16 mouse cellular contexts compared by ENCODE assay signal in the genomic region with DNA sequence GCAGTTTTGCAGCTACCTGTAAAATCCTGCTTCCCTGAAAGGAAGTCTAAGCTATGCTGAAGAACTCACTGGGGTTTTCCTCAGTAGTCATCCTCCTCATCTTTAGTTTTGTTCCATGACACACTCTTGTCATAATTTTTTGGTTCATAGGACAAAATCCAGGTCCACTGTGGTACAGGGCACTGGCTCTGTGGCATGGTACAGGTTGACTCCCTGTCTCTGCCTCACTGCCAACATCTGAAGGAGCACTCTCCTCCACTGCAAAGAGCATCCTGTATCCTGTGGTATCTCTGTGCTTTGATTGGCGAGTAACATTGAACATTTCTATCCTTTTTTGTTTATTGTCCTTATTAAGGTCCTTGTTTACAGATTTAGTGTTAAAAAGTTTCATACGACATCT. TPM values are rescaled to one million over a fixed set of nuclear protein-coding genes. Genes with fewer than 3 reads are reported as not detected.
DNase-seq lines count a peak whose midpoint lies in the region; ATAC-seq and TF ChIP-seq lines count a peak whose summit lies in the region.
"Had no signal": no experiment of that assay in that cellular context is flagged by ENCODE, and none has a peak within 500 bp of the region (broad histone marks: within the 10 kb centered on the region; RNA-seq: fewer than 3 reads in every experiment).

No protein-coding gene starts in this region.

- no peak for ATAC-seq in heart, embryonic 11.5 days (replicated peaks; ENCODE audit: insufficient number of reproducible peaks, low FRiP score, low TSS enrichment)
- ATAC-seq in liver, postnatal 0 days, result no peak
- ATAC-seq in liver, embryonic 12.5 days, result no peak
- no peak for ATAC-seq in stomach, embryonic 15.5 days (ENCODE audit: insufficient read depth, low FRiP score, low read depth)
- ATAC-seq: forebrain, postnatal 0 days had no signal

- TF ChIP-seq EP300 in liver, postnatal 0 days (IDR thresholded peaks at IDR 0.05; ENCODE audit: low read depth), result no peak

- DNase-seq in heart, postnatal 36 days, result no peak
- DNase-seq in liver, postnatal 0 days, result no peak
- DNase-seq in forebrain, embryonic 10.5 days (ENCODE audit: extremely low spot score, low spot score), result no peak
- no peak for DNase-seq in frontal cortex, postnatal 36 days (ENCODE audit: low spot score in 2 of 2)
- DNase-seq: adrenal gland, postnatal 25 days; cerebellum, adult 8-10 months; forebrain, postnatal 0 days; kidney, adult 8-10 months had no signal

- H3K4me2 ChIP-seq in heart, embryonic 11.5 days, result no peak overlapping the region
- H3K4me2 ChIP-seq in liver, postnatal 0 days (ENCODE audit: low read depth, low read length), result no peak overlapping the region
- H3K4me2 ChIP-seq in liver, embryonic 12.5 days, result no peak overlapping the region
- H3K4me2 ChIP-seq in stomach, embryonic 15.5 days, result no peak overlapping the region
- H3K4me2 ChIP-seq: embryonic facial prominence, embryonic 12.5 days; limb, embryonic 12.5 days; neural tube, embryonic 12.5 days had no signal

- TF ChIP-seq CTCF in liver, postnatal 0 days (IDR thresholded peaks at IDR 0.05; ENCODE audit: low read depth), result no peak

- no peak overlapping the region for H3K4me3 ChIP-seq in heart, embryonic 11.5 days (ENCODE audit: low read depth, low read length)
- H3K4me3 ChIP-seq in liver, postnatal 0 days (ENCODE audit: low read depth, low read length), result no peak overlapping the region
- no peak overlapping the region for H3K4me3 ChIP-seq in liver, embryonic 12.5 days
- no peak overlapping the region for H3K4me3 ChIP-seq in brown adipose tissue, adult 24 weeks (ENCODE audit: insufficient read depth, low read depth, low read length)
- no peak overlapping the region for H3K4me3 ChIP-seq in stomach, embryonic 15.5 days (replicated peaks)
- no peak overlapping the region for H3K4me3 ChIP-seq in forebrain, embryonic 10.5 days
- H3K4me3 ChIP-seq: embryonic facial prominence, embryonic 12.5 days; hindbrain, embryonic 10.5 days; limb, embryonic 12.5 days; neural tube, embryonic 12.5 days had no signal

- H3K36me3 ChIP-seq in heart, embryonic 11.5 days (ENCODE audit: control insufficient read depth, insufficient read depth, low read length), result no peaks in the 10 kb centered on the region
- H3K36me3 ChIP-seq in liver, postnatal 0 days (replicated peaks; ENCODE audit: insufficient read depth, low read length), result no peaks in the 10 kb centered on the region
- no peaks in the 10 kb centered on the region for H3K36me3 ChIP-seq in liver, embryonic 12.5 days
- H3K36me3 ChIP-seq in stomach, embryonic 15.5 days, result no peaks in the 10 kb centered on the region
- no peaks in the 10 kb centered on the region for H3K36me3 ChIP-seq in forebrain, embryonic 10.5 days (replicated peaks)
- H3K36me3 ChIP-seq: embryonic facial prominence, embryonic 12.5 days; hindbrain, embryonic 10.5 days; limb, embryonic 12.5 days; neural tube, embryonic 12.5 days had no signal

- H3K4me1 ChIP-seq in heart, embryonic 11.5 days (ENCODE audit: control insufficient read depth, insufficient read depth, low read length), result peaks cover 61% of the 10 kb centered on the region
- peaks cover 8% of the 10 kb centered on the region; the same call in 1 of the 2 replicates for H3K4me1 ChIP-seq in liver, postnatal 0 days (ENCODE audit: insufficient read depth)
- peaks cover 29% of the 10 kb centered on the region for H3K4me1 ChIP-seq in liver, embryonic 12.5 days
- peaks cover 23% of the 10 kb centered on the region for H3K4me1 ChIP-seq in brown adipose tissue, adult 24 weeks (ENCODE audit: control insufficient read depth, insufficient read depth, insufficient read length, low read length)
- H3K4me1 ChIP-seq in stomach, embryonic 15.5 days, result 0 out of 2 replicates have a peak, but pooled peaks cover 5% of the 10 kb centered on the region
- peaks cover 20% of the 10 kb centered on the region for H3K4me1 ChIP-seq in forebrain, embryonic 10.5 days

- WGBS in heart, embryonic 11.5 days (ENCODE audit: insufficient replicate concordance), result 75% methylated on average over 2 of the region's 2 CpGs
- WGBS in liver, postnatal 0 days (ENCODE audit: insufficient replicate concordance), result 78% methylated on average over 2 of the region's 2 CpGs
- WGBS in liver, embryonic 12.5 days (ENCODE audit: insufficient replicate concordance), result 74% methylated on average over 2 of the region's 2 CpGs
- WGBS in stomach, embryonic 15.5 days, result 87% methylated on average over 2 of the region's 2 CpGs
- WGBS in forebrain, embryonic 10.5 days, result 86% methylated on average over 2 of the region's 2 CpGs

- H3K9me3 ChIP-seq in heart, embryonic 11.5 days (replicated peaks; ENCODE audit: control insufficient read depth, low read length), result no peaks in the 10 kb centered on the region
- H3K9me3 ChIP-seq in liver, postnatal 0 days (ENCODE audit: low read length), result no peaks in the 10 kb centered on the region
- H3K9me3 ChIP-seq in liver, embryonic 12.5 days (replicated peaks), result no peaks in the 10 kb centered on the region
- no peaks in the 10 kb centered on the region for H3K9me3 ChIP-seq in stomach, embryonic 15.5 days
- no peaks in the 10 kb centered on the region for H3K9me3 ChIP-seq in forebrain, embryonic 10.5 days
- H3K9me3 ChIP-seq: embryonic facial prominence, embryonic 12.5 days; hindbrain, embryonic 10.5 days; limb, embryonic 12.5 days; neural tube, embryonic 12.5 days had no signal

- 0 out of 2 replicates have a peak overlapping the region, but pooled peaks have one; percentile 5 for H3K9ac ChIP-seq in heart, embryonic 11.5 days (ENCODE audit: low read depth, low read length)
- no peak overlapping the region for H3K9ac ChIP-seq in liver, postnatal 0 days (replicated peaks)
- H3K9ac ChIP-seq in liver, embryonic 12.5 days, result no peak overlapping the region
- no peak overlapping the region for H3K9ac ChIP-seq in stomach, embryonic 15.5 days
- H3K9ac ChIP-seq: embryonic facial prominence, embryonic 12.5 days; forebrain, postnatal 0 days; limb, embryonic 12.5 days; neural tube, embryonic 12.5 days had no signal

- H3K27me3 ChIP-seq in heart, embryonic 11.5 days (ENCODE audit: control insufficient read depth, insufficient read depth, low read length), result no peaks in the 10 kb centered on the region
- no peaks in the 10 kb centered on the region for H3K27me3 ChIP-seq in liver, postnatal 0 days (ENCODE audit: insufficient read depth, low read length)
- no peaks in the 10 kb centered on the region for H3K27me3 ChIP-seq in liver, embryonic 12.5 days (replicated peaks)
- no peaks in the 10 kb centered on the region for H3K27me3 ChIP-seq in stomach, embryonic 15.5 days (replicated peaks)
- H3K27me3 ChIP-seq in forebrain, embryonic 10.5 days (ENCODE audit: poor library complexity, severe bottlenecking), result no peaks in the 10 kb centered on the region
- H3K27me3 ChIP-seq: embryonic facial prominence, embryonic 12.5 days; limb, embryonic 12.5 days; neural tube, embryonic 12.5 days had no signal

- peak overlapping the region; percentile 31 for H3K27ac ChIP-seq in heart, embryonic 11.5 days (ENCODE audit: low read depth, low read length)
- peak overlapping the region; percentile 11; the same call in 1 of the 2 replicates for H3K27ac ChIP-seq in liver, postnatal 0 days (ENCODE audit: low read depth)
- no peak overlapping the region for H3K27ac ChIP-seq in liver, embryonic 12.5 days
- H3K27ac ChIP-seq in brown adipose tissue, adult 24 weeks (replicated peaks; ENCODE audit: low read depth, low read length), result 0 out of 2 replicates have a peak overlapping the region, but pooled peaks have one; percentile 16
- peak overlapping the region; percentile 44; the same call in 1 of the 2 replicates for H3K27ac ChIP-seq in stomach, embryonic 15.5 days
- no peak overlapping the region for H3K27ac ChIP-seq in forebrain, embryonic 10.5 days
- H3K27ac ChIP-seq: embryonic facial prominence, embryonic 12.5 days; hindbrain, embryonic 10.5 days; limb, embryonic 12.5 days; neural tube, embryonic 12.5 days had no signal

- intact Hi-C loops in heart, postnatal 36 days (cut with DNase I), result no loop called here

RNA-seq across cellular contexts. Expression of a gene that starts 27.4 kb away (rescaled TPM):
- polyA plus RNA-seq in heart, embryonic 11.5 days (2014; fragmentation: Nextera tagmentation; extraction: Ambion mirVana), result 42.4 and 46.7 TPM in 2 replicates
- total RNA-seq in heart, postnatal 36 days (2021), result 10 to 100 TPM; 12.8 to 13.7 TPM
- polyA plus RNA-seq in liver, postnatal 0 days (2015; fragmentation: Nextera tagmentation; extraction: Ambion mirVana), result 4.0 and 4.5 TPM in 2 replicates
- polyA plus RNA-seq in liver, embryonic 12.5 days (2016; fragmentation: Nextera tagmentation; extraction: Ambion mirVana), result 6.7 and 6.8 TPM in 2 replicates
- 13.7 and 28.0 TPM in 2 replicates for polyA plus RNA-seq in brown adipose tissue, adult 24 weeks (2012; ENCODE audit: insufficient read depth, insufficient read length, missing spikeins)
- polyA plus RNA-seq in stomach, embryonic 15.5 days (2015; fragmentation: Nextera tagmentation; extraction: Ambion mirVana), result 20.6 and 21.3 TPM in 2 replicates
- polyA plus RNA-seq in forebrain, embryonic 10.5 days (2016; fragmentation: Nextera tagmentation; extraction: Ambion mirVana), result 21.2 and 22.1 TPM in 2 replicates

RNA-seq across cellular contexts. Expression of a gene that starts 43.7 kb away (rescaled TPM):
- 1.9 and 3.3 TPM in 2 replicates for polyA plus RNA-seq in heart, embryonic 11.5 days (2014; fragmentation: Nextera tagmentation; extraction: Ambion mirVana)
- 1 to 10 TPM in 1 of 2 experiments, under 1 TPM in 1; 0.78 to 1.0 TPM for total RNA-seq in heart, postnatal 36 days (2021)
- 0.17 and 0.72 TPM in 2 replicates for polyA plus RNA-seq in liver, postnatal 0 days (2015; fragmentation: Nextera tagmentation; extraction: Ambion mirVana)
- 0.50 and 0.94 TPM in 2 replicates for polyA plus RNA-seq in liver, embryonic 12.5 days (2016; fragmentation: Nextera tagmentation; extraction: Ambion mirVana)
- 2.3 and 3.5 TPM in 2 replicates for polyA plus RNA-seq in brown adipose tissue, adult 24 weeks (2012; ENCODE audit: insufficient read depth, insufficient read length, missing spikeins)
- polyA plus RNA-seq in stomach, embryonic 15.5 days (2015; fragmentation: Nextera tagmentation; extraction: Ambion mirVana), result 8.2 and 8.4 TPM in 2 replicates
- polyA plus RNA-seq in forebrain, embryonic 10.5 days (2016; fragmentation: Nextera tagmentation; extraction: Ambion mirVana), result 1.4 and 2.2 TPM in 2 replicates

Comparison
In these comparisons a context has a peak if more than half of its experiments do, and no peak if none do; other contexts are left out.
1. H3K27ac ChIP-seq: peak in heart, embryonic 11.5 days (single experiment), liver, postnatal 0 days (single experiment), brown adipose tissue, adult 24 weeks (single experiment) and stomach, embryonic 15.5 days (single experiment); none in liver, embryonic 12.5 days (single experiment) and forebrain, embryonic 10.5 days (single experiment).